Mouse (Mus musculus): ENCODE results near the gene Cox5b. TPM values are rescaled to one million over a fixed set of nuclear protein-coding genes. Genes with fewer than 3 reads are reported as not detected.

The Cox5b gene
- total and polyA plus RNA-seq, 2 experiments from 2014 or later = 302 to 761 TPM

DNA sequence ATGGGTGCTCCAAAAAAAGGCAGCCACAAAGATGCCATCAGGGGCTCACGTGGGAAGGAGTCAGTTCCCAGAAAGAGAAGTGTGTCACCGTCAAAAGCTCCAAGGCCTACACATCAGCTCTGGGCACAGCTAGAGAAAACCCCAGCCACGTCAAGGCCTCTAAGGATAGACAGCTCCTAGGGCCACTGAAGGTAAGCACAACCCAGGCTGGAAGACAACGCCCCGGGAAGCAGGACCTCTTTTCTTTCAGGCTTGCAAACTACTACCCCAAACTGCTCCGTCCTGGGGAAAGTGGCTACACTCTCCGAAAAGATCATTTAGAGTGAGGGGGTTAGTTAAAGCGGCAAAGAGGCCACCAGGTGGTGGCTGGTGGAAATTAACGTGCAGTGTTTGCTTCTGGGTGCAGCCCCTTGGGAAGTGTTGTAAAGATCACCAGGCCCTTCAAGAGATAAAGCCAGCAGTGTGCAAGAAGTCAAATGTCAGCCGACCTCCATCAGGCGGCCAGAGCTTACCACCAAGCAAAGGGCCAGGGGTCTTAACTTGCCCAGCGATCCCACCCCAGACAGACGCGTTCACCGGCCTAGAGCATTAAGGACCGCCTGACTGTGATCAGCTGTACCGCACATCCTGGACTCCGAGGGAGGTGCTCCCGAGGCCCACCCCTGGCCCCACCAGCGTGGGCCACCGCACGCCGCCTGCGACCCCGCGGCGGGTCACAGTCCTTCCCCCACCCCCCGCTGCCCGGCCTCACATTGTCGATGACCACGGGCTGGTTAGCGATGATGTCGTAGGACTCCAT is 18.0 kb downstream of the Cox5b start:
- DNase-seq (peak; percentile 68), ATAC-seq (peak; percentile 62)
- Histone ChIP-seq H3K4me1 (ENCODE audit: insufficient read depth) (peaks cover 13% of the 10 kb centered on the region), H3K36me3 (ENCODE audit: insufficient read depth) (peaks cover 26% of the 10 kb centered on the region), H3K4me2 (ENCODE audit: low read depth) (peak overlapping the region; percentile 76), H3K9me3 (ENCODE audit: low read length) (no peaks in the 10 kb centered on the region), H3K27ac (ENCODE audit: low read depth, low read length) (peak overlapping the region; percentile 86), H3K4me3 (ENCODE audit: low read depth, low read length) (peak overlapping the region; percentile 97), H3K27me3 (ENCODE audit: insufficient read depth, low read length) (no peaks in the 10 kb centered on the region), H3K9ac (peak overlapping the region; percentile 91)
- peak; percentile 66 for TF ChIP-seq CTCF (IDR thresholded peaks at IDR 0.05; ENCODE audit: low read depth)
- 4% methylated on average over 33 of the region's 33 CpGs for WGBS

- Histone ChIP-seq H3K4me1 (ENCODE audit: insufficient read depth) (peaks cover 13% of the 10 kb centered on the region), H3K36me3 (ENCODE audit: insufficient read depth) (peaks cover 20% of the 10 kb centered on the region), H3K4me2 (ENCODE audit: low read depth) (peak within 1 kb of the TSS; percentile 76), H3K27ac (ENCODE audit: low read depth, low read length) (peak within 1 kb of the TSS; percentile 86), H3K27me3 (ENCODE audit: insufficient read depth, low read length) (no peaks in the 10 kb centered on the region), H3K9ac (peak within 1 kb of the TSS; percentile 91), H3K9me3 (ENCODE audit: low read length) (no peaks in the 10 kb centered on the region), H3K4me3 (ENCODE audit: low read depth, low read length) (peak within 1 kb of the TSS; percentile 97)
- under 1% methylated on average over 29 of the region's 29 CpGs for WGBS
- peak; percentile 99 for DNase-seq
- ATAC-seq = peak; percentile 97
- no peak for TF ChIP-seq CTCF (IDR thresholded peaks at IDR 0.05; ENCODE audit: low read depth)
These were observed 18.6 kb downstream of the Cox5b start, which contains the start of gene 4933424G06Rik for GRCm38 (mm10) chr1:36709854-36710280. Gene 4933424G06Rik (plus strand): TSS chr1:36710149.

GRCm38 (mm10) chr1:36711104-36711503 is 19.9 kb downstream of the Cox5b start:
- no peak for TF ChIP-seq CTCF (IDR thresholded peaks at IDR 0.05; ENCODE audit: low read depth)
- no peaks in the 10 kb centered on the region for H3K27me3 ChIP-seq (ENCODE audit: insufficient read depth, low read length)
- H3K4me3 ChIP-seq (ENCODE audit: low read depth, low read length) = no peak overlapping the region
- no peak overlapping the region for H3K4me2 ChIP-seq (ENCODE audit: low read depth)
- peaks cover 8% of the 10 kb centered on the region for H3K36me3 ChIP-seq (ENCODE audit: insufficient read depth)
- WGBS = 96% methylated on average over 2 of the region's 2 CpGs
- peaks cover 13% of the 10 kb centered on the region for H3K4me1 ChIP-seq (ENCODE audit: insufficient read depth)
- H3K9ac ChIP-seq = no peak overlapping the region
- no peak for ATAC-seq
- no peak overlapping the region for H3K27ac ChIP-seq (ENCODE audit: low read depth, low read length)
- no peak for DNase-seq
- H3K9me3 ChIP-seq (ENCODE audit: low read length) = no peaks in the 10 kb centered on the region

DNA sequence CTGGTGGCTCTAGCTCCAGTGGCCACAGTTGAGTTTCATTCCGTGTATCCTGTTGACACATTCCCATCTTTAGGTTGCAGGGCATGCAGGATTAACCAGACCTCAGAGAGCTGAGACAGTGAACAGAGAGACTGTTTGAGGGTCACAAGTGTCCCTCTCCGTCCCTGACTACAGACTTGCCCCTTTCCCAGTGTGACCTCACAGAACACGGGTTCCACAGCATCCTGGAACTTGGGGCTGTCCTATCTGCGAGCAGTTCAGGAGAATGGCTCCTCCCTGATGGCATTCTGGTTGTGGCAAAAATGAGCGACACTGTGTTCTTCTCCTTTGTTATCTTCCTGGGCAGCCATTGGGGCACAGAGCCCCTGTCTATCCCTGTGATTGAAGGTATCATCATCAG is 23.1 kb downstream of the Cox5b start, which contains the start of gene Actr1b:
Actr1b (minus strand) TSS at position 112 of the 400 bp plus-strand sequence.
- ATAC-seq (no peak), DNase-seq (no peak)
- H3K4me3 ChIP-seq (ENCODE audit: low read depth, low read length) = no peak within 1 kb of the TSS
- no peaks in the 10 kb centered on the region for H3K27me3 ChIP-seq (ENCODE audit: insufficient read depth, low read length)
- TF ChIP-seq CTCF (IDR thresholded peaks at IDR 0.05; ENCODE audit: low read depth) = no peak
- no peaks in the 10 kb centered on the region for H3K9me3 ChIP-seq (ENCODE audit: low read length)
- no peak within 1 kb of the TSS for H3K27ac ChIP-seq (ENCODE audit: low read depth, low read length)
- H3K36me3 ChIP-seq (ENCODE audit: insufficient read depth) = no peaks in the 10 kb centered on the region
- no peak within 1 kb of the TSS for H3K4me2 ChIP-seq (ENCODE audit: low read depth)
- no peak within 1 kb of the TSS for H3K9ac ChIP-seq
- WGBS = 77% methylated on average over 5 of the region's 5 CpGs
- no peaks in the 10 kb centered on the region for H3K4me1 ChIP-seq (ENCODE audit: insufficient read depth)

DNA sequence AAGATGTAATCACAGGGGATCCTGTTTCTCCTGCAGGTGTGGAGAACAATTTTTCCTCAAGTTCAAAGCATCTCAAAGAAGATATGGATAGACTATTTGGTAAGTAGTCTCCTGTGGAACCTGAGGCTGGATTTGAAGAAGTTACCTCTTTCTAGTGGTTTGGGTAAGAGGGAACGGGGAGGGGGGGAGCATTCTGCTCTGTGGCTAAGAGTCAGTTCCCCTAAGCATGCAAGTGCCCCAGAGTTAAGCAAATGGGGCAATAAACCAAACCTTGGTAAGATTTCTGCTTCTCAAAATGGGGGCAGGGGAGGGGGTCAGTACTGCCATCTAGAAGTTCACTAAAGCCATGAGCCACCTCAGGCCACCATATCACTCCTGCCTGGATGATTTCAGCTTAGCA is 27.5 kb downstream of the Cox5b start:
- no peak for DNase-seq
- Histone ChIP-seq H3K4me1 (ENCODE audit: insufficient read depth) (no peaks in the 10 kb centered on the region), H3K9ac (no peak overlapping the region), H3K27ac (ENCODE audit: low read depth, low read length) (no peak overlapping the region), H3K36me3 (ENCODE audit: insufficient read depth) (no peaks in the 10 kb centered on the region), H3K27me3 (ENCODE audit: insufficient read depth, low read length) (no peaks in the 10 kb centered on the region), H3K4me2 (ENCODE audit: low read depth) (no peak overlapping the region), H3K4me3 (ENCODE audit: low read depth, low read length) (no peak overlapping the region), H3K9me3 (ENCODE audit: low read length) (no peaks in the 10 kb centered on the region)
- 88% methylated on average over 1 of the region's 1 CpGs for WGBS
- ATAC-seq = no peak
- TF ChIP-seq CTCF (IDR thresholded peaks at IDR 0.05; ENCODE audit: low read depth) = no peak

GRCm38 (mm10) chr1:36723146-36724056 is 32.2 kb downstream of the Cox5b start:
- no peaks in the 10 kb centered on the region for H3K9me3 ChIP-seq (ENCODE audit: low read length)
- no peaks in the 10 kb centered on the region for H3K36me3 ChIP-seq (ENCODE audit: insufficient read depth)
- ATAC-seq (peak; percentile 27; the same call in 1 of the 2 replicates), DNase-seq (no peak)
- H3K27ac ChIP-seq (ENCODE audit: low read depth, low read length) = no peak overlapping the region
- H3K9ac ChIP-seq = no peak overlapping the region
- WGBS = 70% methylated on average over 16 of the region's 16 CpGs
- H3K4me1 ChIP-seq (ENCODE audit: insufficient read depth) = no peaks in the 10 kb centered on the region
- H3K27me3 ChIP-seq (ENCODE audit: insufficient read depth, low read length) = no peaks in the 10 kb centered on the region
- no peak for TF ChIP-seq CTCF (IDR thresholded peaks at IDR 0.05; ENCODE audit: low read depth)
- no peak overlapping the region for H3K4me3 ChIP-seq (ENCODE audit: low read depth, low read length)
- H3K4me2 ChIP-seq (ENCODE audit: low read depth) = no peak overlapping the region

All from forebrain, postnatal 0 days (tissue).